Mouse (Mus musculus) left cerebral cortex, adult 2 months (tissue): ENCODE data around the gene C1ra. TPM values are rescaled to one million over a fixed set of nuclear protein-coding genes. Genes with fewer than 3 reads are reported as not detected.
A peak's percentile ranks its signal among the peaks of the same experiment; 100 is the strongest.
"Not testable (repeated sequence)": the region's sequence is repeated elsewhere in the genome, so short reads cannot be mapped to it uniquely, and the experiment has no call there.

Experiments used
- DNase-seq, 2 experiments: peaks; one replicate each; pipeline ENCODE4 v3.0.0; 2021 to 2022; ENCODE audit warnings: low spot score in 2 of 2, mixed read lengths in 1 of 2; ENCODE audit errors: extremely low spot score in 1 of 2
- H3K27ac ChIP-seq: fragments of 200-600 bp; 2 replicates; pipeline ENCODE4 v1.8.1; 2022
- H3K4me3 ChIP-seq: fragments of 200-600 bp; 2 replicates; pipeline ENCODE4 v1.8.1; 2022
- CTCF ChIP-seq: fragments of 200-600 bp; IDR thresholded peaks from 2 replicates; pipeline ENCODE4 v1.8.1; 2022; ENCODE audit warnings: antibody characterized with exemption, mild to moderate bottlenecking, moderate library complexity
- intact Hi-C: fragments of 180-260 bp; cut with DNase I; formaldehyde crosslinking; loops from one replicate; pipeline ENCODE4 v1.15.1; 2025
- total RNA-seq, 2 experiments: library from RNA; stranded (reverse); gene quantifications; 2 replicates each; pipeline ENCODE4 v1.2.3; 2021

The C1ra gene
- total RNA-seq, 2 experiments from 2014 or later = 1.5 to 1.8 TPM

GRCm38 (mm10) chr6:124476796-124477195 is 35.4 kb upstream of the C1ra start:
- no peak overlapping the region for H3K27ac ChIP-seq
- DNase-seq = no peak
- H3K4me3 ChIP-seq = no peak overlapping the region
- no peak for TF ChIP-seq CTCF
- intact Hi-C loops = no loop called here

- Histone ChIP-seq H3K27ac (no peak overlapping the region), H3K4me3 (no peak overlapping the region)
- intact Hi-C loops = no loop called here
- no peak for TF ChIP-seq CTCF
- no peak for DNase-seq
Observed at GRCm38 (mm10) chr6:124477221-124477655, 35.0 kb upstream of the C1ra start.

GRCm38 (mm10) chr6:124477922-124478651 is 34.1 kb upstream of the C1ra start:
- no peak overlapping the region for H3K4me3 ChIP-seq
- no peak for DNase-seq
- TF ChIP-seq CTCF = no peak
- intact Hi-C loops = no loop called here
- H3K27ac ChIP-seq = no peak overlapping the region

GRCm38 (mm10) chr6:124478874-124479572 is 33.2 kb upstream of the C1ra start:
- DNase-seq = no peak
- intact Hi-C loops = no loop called here
- TF ChIP-seq CTCF = no peak
- H3K4me3 ChIP-seq = no peak overlapping the region
- H3K27ac ChIP-seq = no peak overlapping the region

GRCm38 (mm10) chr6:124479573-124479930 is 32.7 kb upstream of the C1ra start:
- Histone ChIP-seq H3K27ac (no peak overlapping the region), H3K4me3 (no peak overlapping the region)
- no peak for TF ChIP-seq CTCF
- DNase-seq = no peak
- intact Hi-C loops = no loop called here

- TF ChIP-seq CTCF = peak; percentile 83
- intact Hi-C loops = loop anchor here (2.0 kb wide), 1 partner anchor 63 kb away; the partner anchor contains the start of gene C1s1
- H3K27ac ChIP-seq = no peak overlapping the region
- no peak overlapping the region for H3K4me3 ChIP-seq
- DNase-seq = no peak
Observed at GRCm38 (mm10) chr6:124480295-124480694, 31.9 kb upstream of the C1ra start.

GRCm38 (mm10) chr6:124481571-124481970 is 30.6 kb upstream of the C1ra start:
- peak in 1 of 2 experiments; percentile 60 for DNase-seq
- Histone ChIP-seq H3K27ac (no peak overlapping the region), H3K4me3 (no peak overlapping the region)
- intact Hi-C loops = loop anchor here (2.0 kb wide), 1 partner anchor 61 kb away; the partner anchor contains the start of gene C1s1
- TF ChIP-seq CTCF = peak; percentile 76

GRCm38 (mm10) chr6:124483831-124484230 is 28.4 kb upstream of the C1ra start:
- DNase-seq, H3K4me3 ChIP-seq, H3K27ac ChIP-seq, intact Hi-C loops: not testable (repeated sequence)

- intact Hi-C loops = no loop called here
- Histone ChIP-seq H3K27ac (no peak overlapping the region), H3K4me3 (no peak overlapping the region)
- no peak for DNase-seq
- TF ChIP-seq CTCF = no peak
Observed at GRCm38 (mm10) chr6:124484851-124485250, 27.4 kb upstream of the C1ra start.

- no peak for DNase-seq
- intact Hi-C loops = no loop called here
- TF ChIP-seq CTCF = no peak
- Histone ChIP-seq H3K4me3 (peak overlapping the region; percentile 34), H3K27ac (no peak overlapping the region)
Observed at GRCm38 (mm10) chr6:124485414-124486144, 26.6 kb upstream of the C1ra start.

GRCm38 (mm10) chr6:124487509-124487908 is 24.7 kb upstream of the C1ra start:
- no peak overlapping the region for H3K4me3 ChIP-seq
- intact Hi-C loops = no loop called here
- no peak for DNase-seq
- TF ChIP-seq CTCF = no peak
- H3K27ac ChIP-seq = no peak overlapping the region

- TF ChIP-seq CTCF = no peak
- Histone ChIP-seq H3K27ac (no peak overlapping the region), H3K4me3 (no peak overlapping the region)
- intact Hi-C loops = no loop called here
- no peak for DNase-seq
Observed at GRCm38 (mm10) chr6:124488952-124489351, 23.3 kb upstream of the C1ra start.
